Mouse (Mus musculus): Measurements from ENCODE around the gene Mapt.

GRCm38 (mm10) chr11:104254408-104255039, 23.3 kb downstream of the Mapt start:
- TF ChIP-seq CTCF (IDR thresholded peaks at IDR 0.05; ENCODE audit: control insufficient read depth, insufficient read depth, low read length) (no peak), POLR2A (IDR thresholded peaks at IDR 0.05; ENCODE audit: borderline replicate concordance, control insufficient read depth, low read depth, low read length) (no peak)
